Mouse (Mus musculus): Measurements from ENCODE around the gene Dgkd. TPM values are rescaled to one million over a fixed set of nuclear protein-coding genes. Genes with fewer than 3 reads are reported as not detected.

The Dgkd gene
- polyA plus RNA-seq, 1 experiment, result 56.0 TPM

DNA sequence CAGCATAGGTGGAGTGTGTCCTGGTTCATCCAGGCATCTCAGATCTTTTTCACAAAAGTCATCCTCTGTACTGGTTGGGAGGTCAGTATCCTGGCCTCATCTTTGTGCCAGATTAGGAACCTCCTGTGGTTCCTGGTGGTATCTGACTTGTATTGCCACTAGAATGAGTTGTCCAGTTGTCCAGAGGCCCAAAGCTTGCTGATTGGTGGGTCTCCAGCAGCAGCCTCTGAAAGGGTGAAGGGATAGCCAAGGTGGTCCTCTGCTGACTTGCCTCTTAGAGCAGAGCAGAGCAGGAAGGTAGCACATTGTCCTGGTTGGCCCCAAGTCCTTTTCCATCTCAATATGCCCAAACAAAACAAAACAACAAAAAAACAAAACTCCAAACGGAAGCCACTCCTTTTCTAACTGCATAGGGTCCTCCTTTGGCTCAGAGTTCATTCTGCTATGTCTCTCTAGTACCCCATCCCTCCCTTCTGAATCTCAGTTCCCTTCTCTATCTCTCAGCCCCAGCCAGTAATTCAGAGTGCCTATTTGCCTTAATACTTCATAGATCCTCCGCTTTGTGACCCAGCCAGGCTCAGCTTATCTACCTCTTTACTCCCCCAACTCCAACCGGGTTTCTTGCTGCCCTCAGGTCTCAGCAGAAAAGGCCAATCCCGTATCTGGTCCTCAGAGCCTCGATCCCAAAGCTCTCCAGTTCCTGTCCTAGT is 851 bp upstream of the Dgkd start:
- WGBS, result 62% methylated on average over 5 of the region's 5 CpGs
- no peak overlapping the region for H3K4me3 ChIP-seq (replicated peaks; ENCODE audit: control insufficient read depth, low read depth, low read length)
- H3K27ac ChIP-seq (ENCODE audit: control insufficient read depth, insufficient read depth, low read depth, low read length, poor library complexity), result peak overlapping the region; percentile 73

DNA sequence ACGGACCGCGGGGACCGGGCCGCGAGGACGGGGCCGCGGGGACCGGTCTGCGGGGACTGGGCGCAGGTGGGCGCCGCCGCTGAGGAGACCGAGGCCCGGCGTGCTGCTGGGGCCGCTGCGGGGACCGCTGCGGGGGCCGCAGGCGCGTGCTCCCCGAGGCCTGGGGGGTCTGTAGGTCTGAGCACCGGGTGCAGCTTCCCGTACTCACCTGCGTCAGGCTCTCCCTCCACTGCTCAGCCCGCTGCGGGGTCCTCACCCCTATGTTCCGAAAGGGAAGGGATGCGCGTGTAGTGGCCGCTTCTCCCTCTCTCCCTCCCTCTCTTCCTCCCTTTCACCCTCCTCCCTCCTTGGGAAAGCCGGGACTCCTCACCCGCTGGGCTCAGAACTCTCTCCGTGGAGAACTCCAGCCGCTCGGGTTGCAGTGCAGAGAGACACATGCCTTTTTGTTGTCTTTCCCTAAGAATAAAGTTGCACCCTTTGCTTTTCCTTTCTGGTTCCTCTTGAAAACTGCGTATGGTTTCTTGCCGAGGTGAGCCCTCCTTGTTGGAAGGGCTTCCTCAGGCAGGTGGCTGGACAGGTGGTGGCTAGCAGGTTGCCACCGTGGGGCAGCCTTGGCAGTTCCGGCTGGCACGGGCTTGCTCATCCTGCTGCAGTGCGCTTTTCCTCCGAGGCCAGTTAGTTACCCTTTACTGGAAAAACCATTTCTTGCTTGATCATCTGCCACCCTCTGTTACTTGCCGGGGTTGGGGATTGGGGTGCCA is 694 bp downstream of the Dgkd start:
- Histone ChIP-seq H3K4me3 (replicated peaks; ENCODE audit: control insufficient read depth, low read depth, low read length) (peak overlapping the region; percentile 98), H3K4me1 (ENCODE audit: control insufficient read depth, insufficient read depth, low read length) (peaks cover 10% of the 10 kb centered on the region), H3K27ac (ENCODE audit: control insufficient read depth, insufficient read depth, low read depth, low read length, poor library complexity) (peak overlapping the region; percentile 90)
- WGBS, result under 1% methylated on average over 47 of the region's 48 CpGs
- no peak for TF ChIP-seq POLR2A (IDR thresholded peaks at IDR 0.05; ENCODE audit: borderline replicate concordance, control insufficient read depth, low read depth, low read length)
- TF ChIP-seq CTCF (IDR thresholded peaks at IDR 0.05; ENCODE audit: control insufficient read depth, insufficient read depth, low read length), result 0 out of 2 replicates have a peak, but pooled peaks have one; percentile 3

More for the DNA sequence above, 851 bp upstream of the Dgkd start:
- no peak for TF ChIP-seq CTCF (IDR thresholded peaks at IDR 0.05; ENCODE audit: control insufficient read depth, insufficient read depth, low read length)
- no peak for TF ChIP-seq POLR2A (IDR thresholded peaks at IDR 0.05; ENCODE audit: borderline replicate concordance, control insufficient read depth, low read depth, low read length)
- H3K4me1 ChIP-seq (ENCODE audit: control insufficient read depth, insufficient read depth, low read length), result peaks cover 9% of the 10 kb centered on the region; the same call in 1 of the 2 replicates

GRCm38 (mm10) chr1:87854411-87854810 is 1.3 kb downstream of the Dgkd start:
- Histone ChIP-seq H3K4me1 (ENCODE audit: control insufficient read depth, insufficient read depth, low read length) (peaks cover 10% of the 10 kb centered on the region), H3K4me3 (replicated peaks; ENCODE audit: control insufficient read depth, low read depth, low read length) (peak overlapping the region; percentile 98), H3K27ac (ENCODE audit: control insufficient read depth, insufficient read depth, low read depth, low read length, poor library complexity) (peak overlapping the region; percentile 90)
- TF ChIP-seq POLR2A (IDR thresholded peaks at IDR 0.05; ENCODE audit: borderline replicate concordance, control insufficient read depth, low read depth, low read length), result no peak
- 12% methylated on average over 6 of the region's 6 CpGs for WGBS

DNA sequence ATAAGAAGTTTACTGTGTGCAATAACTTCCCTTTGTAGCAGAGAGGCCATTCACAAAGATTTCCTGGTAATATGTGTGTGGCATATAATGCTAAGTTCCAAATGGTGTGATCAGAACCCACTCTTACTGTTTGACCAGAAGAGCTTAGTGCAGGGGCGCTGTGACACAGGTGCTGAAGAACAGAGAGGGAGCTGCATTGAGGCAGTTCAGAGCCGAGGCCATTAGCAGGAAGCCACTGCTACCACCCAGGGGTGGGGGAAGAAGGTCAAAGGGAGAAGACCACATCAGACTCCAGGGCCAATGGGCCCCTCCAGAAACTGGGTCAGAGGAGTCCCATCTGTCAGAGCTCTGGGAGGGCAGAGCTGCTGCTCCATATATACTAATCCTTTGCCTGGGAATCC is 1.8 kb downstream of the Dgkd start:
- peak overlapping the region; percentile 46 for H3K4me3 ChIP-seq (replicated peaks; ENCODE audit: control insufficient read depth, low read depth, low read length)
- WGBS, result 4% methylated on average over 2 of the region's 2 CpGs
- peaks cover 8% of the 10 kb centered on the region for H3K4me1 ChIP-seq (ENCODE audit: control insufficient read depth, insufficient read depth, low read length)
- TF ChIP-seq POLR2A (IDR thresholded peaks at IDR 0.05; ENCODE audit: borderline replicate concordance, control insufficient read depth, low read depth, low read length) (no peak), CTCF (IDR thresholded peaks at IDR 0.05; ENCODE audit: control insufficient read depth, insufficient read depth, low read length) (0 out of 2 replicates have a peak, but pooled peaks have one; percentile 3)
- peak overlapping the region; percentile 90 for H3K27ac ChIP-seq (ENCODE audit: control insufficient read depth, insufficient read depth, low read depth, low read length, poor library complexity)

- TF ChIP-seq CTCF (IDR thresholded peaks at IDR 0.05; ENCODE audit: control insufficient read depth, insufficient read depth, low read length), result no peak
- no peak for TF ChIP-seq POLR2A (IDR thresholded peaks at IDR 0.05; ENCODE audit: borderline replicate concordance, control insufficient read depth, low read depth, low read length)
- H3K27ac ChIP-seq (ENCODE audit: control insufficient read depth, insufficient read depth, low read depth, low read length, poor library complexity), result peak overlapping the region; percentile 90; the same call in 1 of the 2 replicates
- H3K4me1 ChIP-seq (ENCODE audit: control insufficient read depth, insufficient read depth, low read length), result peaks cover 9% of the 10 kb centered on the region
These were observed 2.4 kb downstream of the Dgkd start for GRCm38 (mm10) chr1:87855522-87855921.

DNA sequence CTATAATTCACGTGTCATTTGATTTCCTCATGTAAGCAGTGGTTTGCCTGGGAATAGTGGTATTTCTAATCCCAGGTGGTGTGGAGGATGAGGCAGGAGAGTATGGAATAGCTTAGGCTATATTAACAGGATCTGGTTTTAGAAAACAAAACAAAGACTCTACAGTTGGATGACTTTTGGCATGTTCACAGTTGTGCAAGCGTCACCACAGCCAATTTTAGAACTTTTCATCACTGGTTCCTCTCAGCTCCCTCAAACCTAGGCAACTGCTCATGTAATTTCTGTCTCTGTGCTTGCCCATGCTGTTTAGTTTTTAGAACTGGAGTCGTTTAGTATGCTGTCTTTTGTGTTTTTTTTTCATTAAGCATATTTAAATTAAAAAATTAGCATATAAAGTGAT is 3.7 kb downstream of the Dgkd start:
- H3K27ac ChIP-seq (ENCODE audit: control insufficient read depth, insufficient read depth, low read depth, low read length, poor library complexity), result peak overlapping the region; percentile 66; the same call in 1 of the 2 replicates
- no peak overlapping the region for H3K4me3 ChIP-seq (replicated peaks; ENCODE audit: control insufficient read depth, low read depth, low read length)
- peaks cover 7% of the 10 kb centered on the region for H3K4me1 ChIP-seq (ENCODE audit: control insufficient read depth, insufficient read depth, low read length)
- WGBS, result 11% methylated on average over 3 of the region's 3 CpGs
- TF ChIP-seq POLR2A (IDR thresholded peaks at IDR 0.05; ENCODE audit: borderline replicate concordance, control insufficient read depth, low read depth, low read length) (no peak), CTCF (IDR thresholded peaks at IDR 0.05; ENCODE audit: control insufficient read depth, insufficient read depth, low read length) (no peak)

More at GRCm38 (mm10) chr1:87855522-87855921, 2.4 kb downstream of the Dgkd start:
- no peak overlapping the region for H3K4me3 ChIP-seq (replicated peaks; ENCODE audit: control insufficient read depth, low read depth, low read length)
- WGBS, result 84% methylated on average over 1 of the region's 1 CpGs

- WGBS, result 65% methylated on average over 1 of the region's 1 CpGs
- peaks cover 7% of the 10 kb centered on the region for H3K4me1 ChIP-seq (ENCODE audit: control insufficient read depth, insufficient read depth, low read length)
- H3K27ac ChIP-seq (ENCODE audit: control insufficient read depth, insufficient read depth, low read depth, low read length, poor library complexity), result no peak overlapping the region
- no peak for TF ChIP-seq POLR2A (IDR thresholded peaks at IDR 0.05; ENCODE audit: borderline replicate concordance, control insufficient read depth, low read depth, low read length)
- TF ChIP-seq CTCF (IDR thresholded peaks at IDR 0.05; ENCODE audit: control insufficient read depth, insufficient read depth, low read length), result no peak
- no peak overlapping the region for H3K4me3 ChIP-seq (replicated peaks; ENCODE audit: control insufficient read depth, low read depth, low read length)
These were observed 4.9 kb downstream of the Dgkd start for GRCm38 (mm10) chr1:87858031-87858430.

- no peak for TF ChIP-seq CTCF (IDR thresholded peaks at IDR 0.05; ENCODE audit: control insufficient read depth, insufficient read depth, low read length)
- no peak for TF ChIP-seq POLR2A (IDR thresholded peaks at IDR 0.05; ENCODE audit: borderline replicate concordance, control insufficient read depth, low read depth, low read length)
- no peak overlapping the region for H3K4me3 ChIP-seq (replicated peaks; ENCODE audit: control insufficient read depth, low read depth, low read length)
- 52% methylated on average over 2 of the region's 2 CpGs for WGBS
- no peak overlapping the region for H3K27ac ChIP-seq (ENCODE audit: control insufficient read depth, insufficient read depth, low read depth, low read length, poor library complexity)
- H3K4me1 ChIP-seq (ENCODE audit: control insufficient read depth, insufficient read depth, low read length), result peaks cover 7% of the 10 kb centered on the region
These were observed 5.4 kb downstream of the Dgkd start for GRCm38 (mm10) chr1:87858529-87858928.

All from bone marrow, adult 2 months (tissue).